Mouse (Mus musculus) liver, adult 2 months (tissue): ENCODE measurements at regions not wholly inside any gene's neighbourhood (a gene's known extent, or its start where the extent isn't known, plus 50 kb on each side); places are given as distances from the start of the nearest gene placed in this dataset.

Experiments
- DNase-seq: peaks from one replicate; pipeline ENCODE4 v3.0.0-alpha.2; 2011; ENCODE audit warnings: low read depth, low spot score; ENCODE audit errors: extremely low read depth
- H3K27ac ChIP-seq: fragments of 200-500 bp; replicated peaks from 2 replicates; pipeline ENCODE4 v1.5.1; 2012; ENCODE audit warnings: low read depth, mild to moderate bottlenecking, control low read depth, inconsistent platforms, low read length; ENCODE audit not compliant: insufficient read depth
- H3K27me3 ChIP-seq: fragments of 200-500 bp; 2 replicates; pipeline ENCODE4 v1.6.1; 2012; ENCODE audit warnings: mild to moderate bottlenecking, moderate library complexity, low read length, inconsistent platforms; ENCODE audit not compliant: control insufficient read depth, insufficient read depth
- H3K36me3 ChIP-seq: fragments of 200-500 bp; 2 replicates; pipeline ENCODE4 v1.6.1; 2012; ENCODE audit warnings: low read length, inconsistent platforms; ENCODE audit not compliant: control insufficient read depth, insufficient read depth
- H3K4me1 ChIP-seq: fragments of 200-500 bp; 2 replicates; pipeline ENCODE4 v1.6.1; 2011; ENCODE audit warnings: low read length; ENCODE audit not compliant: control insufficient read depth, insufficient read depth
- H3K4me3 ChIP-seq: fragments of 200-500 bp; 2 replicates; pipeline ENCODE4 v1.5.1; 2011; ENCODE audit warnings: low read depth, mild to moderate bottlenecking, control low read depth, low read length, moderate library complexity; ENCODE audit not compliant: insufficient read depth
- H3K79me2 ChIP-seq: fragments of 200-500 bp; 2 replicates; pipeline ENCODE4 v1.6.1; 2012; ENCODE audit warnings: inconsistent platforms, mild to moderate bottlenecking, low read length, moderate library complexity; ENCODE audit not compliant: control insufficient read depth, insufficient read depth
- H3K9ac ChIP-seq: fragments of 200-500 bp; 2 replicates; pipeline ENCODE4 v1.6.1; 2012; ENCODE audit warnings: low read depth, mild to moderate bottlenecking, control low read depth, inconsistent platforms, low read length
- CTCF ChIP-seq: fragments of 200-500 bp; IDR thresholded peaks from 2 replicates; pipeline ENCODE4 v1.5.1; 2011; ENCODE audit warnings: low read depth, low read length, control low read depth
- POLR2A ChIP-seq: fragments of 200-500 bp; IDR thresholded peaks from 2 replicates; pipeline ENCODE4 v1.6.1; 2011; ENCODE audit warnings: low read length, control low read depth; ENCODE audit not compliant: insufficient read depth; ENCODE audit errors: extremely low read depth
- WGBS: fragments of 180-500 bp; shearing (Covaris S2); methylation state at CpG from one replicate; pipeline ENCODE4 v1.1.7; 2018; 5-methylcytosine and 5-hydroxymethylcytosine counted together

DNA sequence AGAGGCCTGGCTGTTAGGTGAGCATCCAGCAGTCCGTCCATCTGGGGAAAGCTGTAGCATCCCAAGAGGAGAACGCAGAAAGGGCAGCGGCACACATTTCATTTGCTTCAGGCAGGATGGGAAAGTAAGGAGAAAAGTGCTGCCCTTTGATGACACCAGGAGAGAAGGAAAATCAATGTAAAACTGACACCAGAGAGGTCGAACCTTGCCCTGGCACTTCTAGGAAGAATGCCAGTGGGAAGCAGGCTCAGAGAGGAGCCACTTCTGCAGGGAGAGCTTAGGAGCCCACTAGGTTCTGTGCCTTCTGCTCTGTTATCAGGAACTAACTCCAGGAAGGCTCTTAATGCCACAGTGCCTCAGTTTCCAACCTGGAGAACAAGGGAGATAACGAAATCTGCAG is 180.0 kb downstream of the Emp1 start:
- 15% methylated on average over 5 of the region's 5 CpGs for WGBS
- TF ChIP-seq POLR2A: no peak
- TF ChIP-seq CTCF: no peak
- peak; percentile 83 for DNase-seq
- no peaks in the 10 kb centered on the region for H3K27me3 ChIP-seq
- no peaks in the 10 kb centered on the region for H3K36me3 ChIP-seq
- no peak overlapping the region for H3K9ac ChIP-seq
- H3K79me2 ChIP-seq: no peaks in the 10 kb centered on the region
- no peak overlapping the region for H3K4me3 ChIP-seq
- H3K27ac ChIP-seq: no peak overlapping the region
- H3K4me1 ChIP-seq: peaks cover 18% of the 10 kb centered on the region

- peaks cover 18% of the 10 kb centered on the region for H3K4me1 ChIP-seq
- no peak for TF ChIP-seq POLR2A
- TF ChIP-seq CTCF: no peak
- no peaks in the 10 kb centered on the region for H3K27me3 ChIP-seq
- DNase-seq: no peak
- H3K27ac ChIP-seq: no peak overlapping the region
- H3K36me3 ChIP-seq: no peaks in the 10 kb centered on the region
- H3K9ac ChIP-seq: no peak overlapping the region
- no peaks in the 10 kb centered on the region for H3K79me2 ChIP-seq
- no peak overlapping the region for H3K4me3 ChIP-seq
- WGBS: 69% methylated on average over 3 of the region's 3 CpGs
Measured at GRCm38 (mm10) chr6:135543390-135543789, 181.0 kb downstream of the Emp1 start.

DNA sequence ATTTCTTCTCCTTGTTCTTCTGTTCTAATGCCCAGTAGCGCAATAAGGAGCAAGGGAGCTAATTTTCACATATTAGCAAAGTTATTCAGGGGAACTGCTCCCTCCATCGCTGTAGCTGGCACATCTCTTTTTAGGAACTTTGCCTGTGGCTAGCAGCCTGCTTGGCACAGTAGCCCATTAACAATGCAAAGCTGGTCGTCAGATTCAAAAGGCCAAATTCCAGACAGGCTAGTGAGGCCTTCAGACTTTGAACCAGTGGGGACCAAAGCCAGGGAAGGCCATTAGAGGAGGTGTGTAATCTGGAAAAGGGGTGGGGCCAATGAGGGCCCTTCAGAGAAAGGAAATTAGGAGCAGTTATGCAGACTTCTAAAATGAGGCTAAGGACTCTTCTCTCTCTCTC is 181.5 kb downstream of the Emp1 start:
- H3K27ac ChIP-seq: no peak overlapping the region
- peaks cover 18% of the 10 kb centered on the region for H3K4me1 ChIP-seq
- DNase-seq: peak; percentile 95
- H3K4me3 ChIP-seq: no peak overlapping the region
- TF ChIP-seq POLR2A (no peak), CTCF (no peak)
- 30% methylated on average over 3 of the region's 3 CpGs for WGBS
- no peaks in the 10 kb centered on the region for H3K27me3 ChIP-seq
- no peaks in the 10 kb centered on the region for H3K36me3 ChIP-seq
- H3K9ac ChIP-seq: no peak overlapping the region
- no peaks in the 10 kb centered on the region for H3K79me2 ChIP-seq

DNA sequence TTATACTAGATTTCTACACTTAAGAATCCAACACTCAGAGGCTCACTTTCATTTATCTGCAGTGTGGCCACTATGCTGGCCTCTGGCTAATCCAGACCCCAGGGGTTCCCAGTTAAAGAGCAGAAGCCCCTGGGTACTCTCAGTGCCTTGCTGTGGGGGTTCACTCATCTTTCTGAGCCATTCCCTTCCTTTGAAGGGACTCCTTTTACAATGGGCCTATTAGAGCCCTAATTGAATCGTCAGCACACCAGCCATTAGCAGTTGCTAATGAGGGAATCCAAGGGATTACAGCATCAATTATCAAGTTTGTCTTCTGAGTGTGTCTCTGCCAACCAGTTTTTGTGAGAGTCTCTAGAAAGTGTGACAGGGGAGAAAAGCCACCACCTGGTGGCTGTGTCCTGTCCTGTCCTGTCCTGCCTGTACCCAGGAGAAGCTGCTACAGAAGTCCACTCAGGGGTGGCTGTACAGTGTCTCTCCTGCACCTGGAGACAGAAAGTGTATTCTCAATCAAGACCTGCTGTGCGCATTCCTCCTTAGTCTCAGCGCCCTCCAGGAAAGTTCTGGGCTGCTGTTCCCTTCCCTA is 188.1 kb downstream of the Emp1 start:
- H3K27me3 ChIP-seq: no peaks in the 10 kb centered on the region
- no peaks in the 10 kb centered on the region for H3K4me1 ChIP-seq
- DNase-seq: no peak
- no peak overlapping the region for H3K27ac ChIP-seq
- no peak overlapping the region for H3K9ac ChIP-seq
- TF ChIP-seq CTCF (no peak), POLR2A (no peak)
- 71% methylated on average over 3 of the region's 3 CpGs for whole genome bisulfite sequencing
- H3K79me2 ChIP-seq: no peaks in the 10 kb centered on the region
- H3K36me3 ChIP-seq: no peaks in the 10 kb centered on the region
- no peak overlapping the region for H3K4me3 ChIP-seq

DNA sequence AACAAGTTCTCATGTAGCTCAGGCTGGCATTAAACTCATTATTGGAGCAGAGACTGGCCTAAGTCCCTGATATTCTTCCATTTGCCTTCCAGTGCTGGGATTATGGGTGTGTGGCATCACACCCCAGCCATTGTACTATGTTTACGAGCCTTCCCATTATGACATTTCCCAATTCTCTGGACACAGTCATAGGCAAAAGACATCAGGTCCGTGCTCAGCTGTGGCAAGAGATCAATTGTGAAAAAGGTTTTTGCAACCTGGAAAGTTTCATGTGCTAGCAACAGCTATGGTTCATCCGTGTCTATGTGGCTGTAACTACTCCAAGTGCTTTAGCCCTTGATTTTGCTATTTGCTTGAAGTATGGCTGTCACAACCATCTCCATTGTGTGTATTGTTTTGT is 190.1 kb downstream of the Emp1 start:
- no peaks in the 10 kb centered on the region for H3K36me3 ChIP-seq
- WGBS: 29% methylated on average over 3 of the region's 3 CpGs
- TF ChIP-seq POLR2A (no peak), CTCF (no peak)
- H3K27me3 ChIP-seq: no peaks in the 10 kb centered on the region
- no peak overlapping the region for H3K4me3 ChIP-seq
- peak; percentile 47 for DNase-seq
- H3K4me1 ChIP-seq: no peaks in the 10 kb centered on the region
- no peaks in the 10 kb centered on the region for H3K79me2 ChIP-seq
- H3K9ac ChIP-seq: no peak overlapping the region
- no peak overlapping the region for H3K27ac ChIP-seq

DNA sequence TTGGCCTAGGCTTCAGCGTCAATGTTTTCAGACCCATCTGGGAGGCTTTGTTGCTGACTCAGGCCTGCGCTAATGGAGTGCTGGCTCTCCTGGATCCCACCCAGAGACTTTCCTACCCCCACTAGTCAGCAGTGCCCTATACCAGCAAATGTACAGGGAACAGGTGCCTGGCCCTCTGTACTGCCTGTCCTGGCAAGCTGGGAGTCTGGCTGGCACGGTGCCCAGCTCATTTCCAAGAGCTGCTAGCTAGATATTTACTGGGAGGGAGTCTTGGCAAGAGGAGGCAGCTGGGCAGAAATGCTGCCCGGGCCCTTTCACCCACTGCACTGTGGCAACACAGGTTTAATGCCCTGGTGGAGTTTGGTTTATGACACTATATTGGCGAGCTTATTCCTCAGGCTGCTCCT is 197.2 kb downstream of the Emp1 start:
- DNase-seq: peak; percentile 96
- H3K27me3 ChIP-seq: no peaks in the 10 kb centered on the region
- H3K4me1 ChIP-seq: peaks cover 7% of the 10 kb centered on the region
- H3K79me2 ChIP-seq: no peaks in the 10 kb centered on the region
- TF ChIP-seq POLR2A (no peak), CTCF (no peak)
- H3K36me3 ChIP-seq: no peaks in the 10 kb centered on the region
- H3K4me3 ChIP-seq: no peak overlapping the region
- H3K9ac ChIP-seq: no peak overlapping the region
- no peak overlapping the region; the same call in 1 of the 2 replicates for H3K27ac ChIP-seq
- 17% methylated on average over 5 of the region's 5 CpGs for WGBS
